Mouse (Mus musculus): ENCODE data around the gene Shprh.

- TF ChIP-seq ZC3H11A (IDR thresholded peaks at IDR 0.05; ENCODE audit: low read depth, low read length): no peak
- no peak for TF ChIP-seq CTCF (conservative IDR thresholded peaks at IDR 0.05 in 1 of 2, IDR thresholded peaks at IDR 0.05 in 1 of 2; ENCODE audit: low read depth in 2 of 2, low read length in 2 of 2)
- TF ChIP-seq SMC3 (IDR thresholded peaks at IDR 0.05; ENCODE audit: low read depth, low read length): no peak
- TF ChIP-seq MAFK (IDR thresholded peaks at IDR 0.05; ENCODE audit: insufficient replicate concordance, low read length): no peak
- no peak for TF ChIP-seq EP300 (IDR thresholded peaks at IDR 0.05; ENCODE audit: low read length)
- no peak for TF ChIP-seq POLR2A (IDR thresholded peaks at IDR 0.05; ENCODE audit: low read depth, low read length)
- no peak for TF ChIP-seq MYC (IDR thresholded peaks at IDR 0.05; ENCODE audit: low read depth, low read length)
- TF ChIP-seq GABPA (IDR thresholded peaks at IDR 0.05; ENCODE audit: insufficient replicate concordance, low read depth, low read length): no peak
These were observed 2.4 kb downstream of the Shprh start for GRCm38 (mm10) chr10:11151644-11152043.
